Comparison of ENCODE assay signal across 8 mouse cellular contexts in the genomic region with DNA sequence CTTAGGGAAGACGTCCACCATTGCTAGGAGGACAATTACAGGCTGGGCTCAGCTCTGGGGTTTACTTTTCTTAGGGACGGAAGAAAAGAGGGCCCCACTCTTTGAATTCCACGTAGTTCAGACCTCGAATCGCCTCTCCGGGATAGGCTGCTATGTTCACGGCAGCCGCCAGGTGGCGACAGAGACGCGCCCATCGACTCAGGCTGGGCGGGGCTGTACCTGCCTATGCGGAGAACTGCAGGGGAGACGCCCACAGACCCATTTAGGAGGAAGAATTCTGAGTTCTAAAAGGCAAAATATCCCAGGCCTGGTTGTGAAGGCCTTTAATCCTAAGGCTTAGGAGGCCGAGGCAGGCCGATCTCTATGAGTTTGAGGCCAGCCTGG. TPM values are rescaled to one million over a fixed set of nuclear protein-coding genes. Genes with fewer than 3 reads are reported as not detected.
A peak's percentile ranks its signal among the peaks of the same experiment; 100 is the strongest.
DNase-seq lines count a peak whose midpoint lies in the region; ATAC-seq and TF ChIP-seq lines count a peak whose summit lies in the region.

No protein-coding gene starts in this region.

- peak overlapping the region; percentile 53 for H3K4me2 ChIP-seq in embryonic facial prominence, embryonic 13.5 days
- peak overlapping the region; percentile 51 for H3K4me2 ChIP-seq in limb, embryonic 13.5 days (replicated peaks)
- 0 out of 2 replicates have a peak overlapping the region, but pooled peaks have one; percentile 6 for H3K4me2 ChIP-seq in midbrain, embryonic 15.5 days

- H3K4me3 ChIP-seq in embryonic facial prominence, embryonic 13.5 days: peak overlapping the region; percentile 20
- H3K4me3 ChIP-seq in limb, embryonic 13.5 days: peak overlapping the region; percentile 7
- H3K4me3 ChIP-seq in midbrain, embryonic 15.5 days: no peak overlapping the region
- H3K4me3 ChIP-seq in spleen, adult 2 months (ENCODE audit: extremely low read depth, insufficient read depth, insufficient read length): no peak overlapping the region

- peak; percentile 96 for TF ChIP-seq CTCF in spleen, adult 2 months (IDR thresholded peaks at IDR 0.05; ENCODE audit: extremely low read depth, insufficient read depth, insufficient read length, insufficient replicate concordance)

- H3K27ac ChIP-seq in embryonic facial prominence, embryonic 13.5 days: 0 out of 2 replicates have a peak overlapping the region, but pooled peaks have one; percentile 17
- H3K27ac ChIP-seq in limb, embryonic 13.5 days: no peak overlapping the region
- H3K27ac ChIP-seq in midbrain, embryonic 15.5 days: no peak overlapping the region
- H3K27ac ChIP-seq in spleen, adult 2 months (ENCODE audit: insufficient read depth, low read length): no peak overlapping the region

- H3K36me3 ChIP-seq in embryonic facial prominence, embryonic 13.5 days: no peaks in the 10 kb centered on the region
- H3K36me3 ChIP-seq in limb, embryonic 13.5 days: no peaks in the 10 kb centered on the region
- H3K36me3 ChIP-seq in midbrain, embryonic 15.5 days (replicated peaks): no peaks in the 10 kb centered on the region
- H3K36me3 ChIP-seq in spleen, adult 2 months (ENCODE audit: control insufficient read depth, insufficient read depth, low read length): no peaks in the 10 kb centered on the region

- ATAC-seq in embryonic facial prominence, embryonic 13.5 days (ENCODE audit: insufficient number of reproducible peaks, insufficient read depth, low FRiP score, low TSS enrichment, low read depth): no peak
- 0 out of 2 replicates have a peak, but pooled peaks have one; percentile 41 for ATAC-seq in limb, embryonic 13.5 days (ENCODE audit: low FRiP score, low read depth)
- ATAC-seq in midbrain, embryonic 15.5 days (replicated peaks): peak; percentile 52; the same call in 1 of the 2 replicates

- TF ChIP-seq POLR2A in spleen, adult 2 months (IDR thresholded peaks at IDR 0.05; ENCODE audit: low read depth, low read length): no peak

- H3K27me3 ChIP-seq in embryonic facial prominence, embryonic 13.5 days: no peaks in the 10 kb centered on the region
- no peaks in the 10 kb centered on the region for H3K27me3 ChIP-seq in limb, embryonic 13.5 days
- H3K27me3 ChIP-seq in midbrain, embryonic 15.5 days (replicated peaks): no peaks in the 10 kb centered on the region
- H3K27me3 ChIP-seq in spleen, adult 2 months (ENCODE audit: control insufficient read depth, insufficient read depth, low read length): no peaks in the 10 kb centered on the region

- peak; percentile 86 for DNase-seq in 3T3-L1 (ENCODE audit: low read depth, low spot score)
- DNase-seq in adrenal gland, postnatal 25 days: peak; percentile 84
- DNase-seq in heart, adult 8-10 months (ENCODE audit: low spot score): peak; percentile 75
- peak; percentile 61 to 80 for DNase-seq in kidney, adult 8-10 months
- DNase-seq in spleen, adult 2 months (ENCODE audit: low read depth in 1 of 2, low spot score in 2 of 2): peak; percentile 31 to 76

- no peaks in the 10 kb centered on the region for H3K9me3 ChIP-seq in embryonic facial prominence, embryonic 13.5 days
- H3K9me3 ChIP-seq in limb, embryonic 13.5 days: 0 out of 2 replicates have a peak, but pooled peaks cover 4% of the 10 kb centered on the region
- no peaks in the 10 kb centered on the region for H3K9me3 ChIP-seq in midbrain, embryonic 15.5 days

- WGBS in embryonic facial prominence, embryonic 13.5 days: 4% methylated on average over 17 of the region's 17 CpGs
- 4% methylated on average over 17 of the region's 17 CpGs for WGBS in limb, embryonic 13.5 days
- WGBS in midbrain, embryonic 15.5 days: 4% methylated on average over 17 of the region's 17 CpGs
- 7% methylated on average over 17 of the region's 17 CpGs for WGBS in spleen, adult 2 months

- H3K4me1 ChIP-seq in embryonic facial prominence, embryonic 13.5 days: peaks cover 20% of the 10 kb centered on the region
- peaks cover 19% of the 10 kb centered on the region for H3K4me1 ChIP-seq in limb, embryonic 13.5 days
- no peaks in the 10 kb centered on the region for H3K4me1 ChIP-seq in midbrain, embryonic 15.5 days
- peaks cover 4% of the 10 kb centered on the region; the same call in 1 of the 2 replicates for H3K4me1 ChIP-seq in spleen, adult 2 months (ENCODE audit: control insufficient read depth, insufficient read depth, insufficient read length)

- peak overlapping the region; percentile 67 for H3K9ac ChIP-seq in embryonic facial prominence, embryonic 13.5 days
- H3K9ac ChIP-seq in limb, embryonic 13.5 days: peak overlapping the region; percentile 57; the same call in 1 of the 2 replicates
- H3K9ac ChIP-seq in midbrain, embryonic 15.5 days: no peak overlapping the region

RNA-seq across cellular contexts. Expression of gene Fscn1, which starts 23.8 kb away (rescaled TPM):
- total RNA-seq in adrenal gland, postnatal 25 days (2021): 36.1 and 51.3 TPM in 2 replicates
- 392 and 441 TPM in 2 replicates for polyA plus RNA-seq in embryonic facial prominence, embryonic 13.5 days (2015; fragmentation: Nextera tagmentation; extraction: Ambion mirVana)
- 10 to 100 TPM in 3 of 4 experiments, 1 to 10 TPM in 1; 9.9 to 28.6 (median 23.6) TPM for total RNA-seq in heart, adult 8-10 months (2022)
- polyA plus RNA-seq in limb, embryonic 13.5 days (2015; fragmentation: Nextera tagmentation; extraction: Ambion mirVana): 421 and 428 TPM in 2 replicates
- polyA plus RNA-seq in midbrain, embryonic 15.5 days (2015; fragmentation: Nextera tagmentation; extraction: Ambion mirVana): 507 and 508 TPM in 2 replicates
- 33.7 and 59.8 TPM in 2 replicates for polyA plus RNA-seq in spleen, adult 2 months (2012; rRNA removed)

RNA-seq across cellular contexts. Expression of gene Actb, which starts 29.8 kb away (rescaled TPM):
- 2,846 and 3,181 TPM in 2 replicates for total RNA-seq in adrenal gland, postnatal 25 days (2021)
- 14,475 and 16,597 TPM in 2 replicates for polyA plus RNA-seq in embryonic facial prominence, embryonic 13.5 days (2015; fragmentation: Nextera tagmentation; extraction: Ambion mirVana)
- total RNA-seq in heart, adult 8-10 months (2022): 100 to 1,000 TPM; 461 to 845 (median 654) TPM
- polyA plus RNA-seq in limb, embryonic 13.5 days (2015; fragmentation: Nextera tagmentation; extraction: Ambion mirVana): 15,880 and 15,896 TPM in 2 replicates
- polyA plus RNA-seq in midbrain, embryonic 15.5 days (2015; fragmentation: Nextera tagmentation; extraction: Ambion mirVana): 13,428 and 14,272 TPM in 2 replicates
- 6,692 and 9,830 TPM in 2 replicates for polyA plus RNA-seq in spleen, adult 2 months (2012; rRNA removed)

RNA-seq across cellular contexts. Expression of gene Fbxl18, which starts 41.1 kb away (rescaled TPM):
- 14.5 and 19.8 TPM in 2 replicates for total RNA-seq in adrenal gland, postnatal 25 days (2021)
- 15.0 and 15.7 TPM in 2 replicates for polyA plus RNA-seq in embryonic facial prominence, embryonic 13.5 days (2015; fragmentation: Nextera tagmentation; extraction: Ambion mirVana)
- 1 to 10 TPM; 3.7 to 5.2 (median 4.7) TPM for total RNA-seq in heart, adult 8-10 months (2022)
- 14.1 and 16.1 TPM in 2 replicates for polyA plus RNA-seq in limb, embryonic 13.5 days (2015; fragmentation: Nextera tagmentation; extraction: Ambion mirVana)
- 41.6 and 43.0 TPM in 2 replicates for polyA plus RNA-seq in midbrain, embryonic 15.5 days (2015; fragmentation: Nextera tagmentation; extraction: Ambion mirVana)
- polyA plus RNA-seq in spleen, adult 2 months (2012; rRNA removed): 15.8 and 22.1 TPM in 2 replicates

Comparison
In these comparisons a context has a peak if more than half of its experiments do, and no peak if none do; other contexts are left out.
1. H3K4me3 ChIP-seq: peak in embryonic facial prominence, embryonic 13.5 days (single experiment) and limb, embryonic 13.5 days (single experiment); none in midbrain, embryonic 15.5 days (single experiment) and spleen, adult 2 months (single experiment).
2. Peak in every context shown above with its lines, with median percentiles within 50 percentile points of each other: DNase-seq and H3K4me2 ChIP-seq.